Mouse (Mus musculus) adrenal gland, postnatal 0 days (tissue): ENCODE measurements around the gene Zic3. TPM values are rescaled to one million over a fixed set of nuclear protein-coding genes. Genes with fewer than 3 reads are reported as not detected.

ENCODE experiments used
- polyA plus RNA-seq: library from polyadenylated mRNA; unstranded; fragments of >200 nt; fragmentation: Nextera tagmentation; extraction: Ambion mirVana; gene quantifications from 2 replicates; pipeline ENCODE4 v1.2.1, GENCODE M21; 2015

Zic3 gene
- not detected in 2 replicates for polyA plus RNA-seq

GRCm38 (mm10) chrX:58022400-58022799, at the start of gene Zic3:
Zic3 (plus strand) TSS chrX:58022700.

